Mouse (Mus musculus): ENCODE data around the gene Rcc1. TPM values are rescaled to one million over a fixed set of nuclear protein-coding genes. Genes with fewer than 3 reads are reported as not detected.

The Rcc1 gene
- polyA plus RNA-seq (2012; ENCODE audit: insufficient read depth, insufficient read length, missing spikeins) = 19.5 and 19.8 TPM in 2 replicates

GRCm38 (mm10) chr4:132353481-132353885, at the start of gene Rcc1:
TSS of gene Rcc1 (minus strand) at chr4:132353605.
- Histone ChIP-seq H3K4me3 (ENCODE audit: insufficient read depth, low read length) (peak within 1 kb of the TSS; percentile 95), H3K4me1 (ENCODE audit: control insufficient read depth, insufficient read depth, low read length) (peaks cover 14% of the 10 kb centered on the region), H3K27ac (ENCODE audit: insufficient read depth, low read depth, low read length) (peak within 1 kb of the TSS; percentile 91)
- peak; percentile 87 for TF ChIP-seq POLR2A (IDR thresholded peaks at IDR 0.05; ENCODE audit: borderline replicate concordance, low read depth, low read length)
- no peak for TF ChIP-seq CTCF (IDR thresholded peaks at IDR 0.05; ENCODE audit: low read depth, low read length)

- H3K4me3 ChIP-seq (ENCODE audit: insufficient read depth, low read length) = no peak overlapping the region
- TF ChIP-seq CTCF (IDR thresholded peaks at IDR 0.05; ENCODE audit: low read depth, low read length) (no peak), POLR2A (IDR thresholded peaks at IDR 0.05; ENCODE audit: borderline replicate concordance, low read depth, low read length) (no peak)
Measured at GRCm38 (mm10) chr4:132401016-132401415, 47.6 kb upstream of the Rcc1 start.

GRCm38 (mm10) chr4:132398863-132399262, 45.5 kb upstream of the Rcc1 start:
- H3K4me1 ChIP-seq (ENCODE audit: control insufficient read depth, insufficient read depth, low read length) = peaks cover 23% of the 10 kb centered on the region
- H3K4me3 ChIP-seq (ENCODE audit: insufficient read depth, low read length) = no peak overlapping the region
- no peak for TF ChIP-seq POLR2A (IDR thresholded peaks at IDR 0.05; ENCODE audit: borderline replicate concordance, low read depth, low read length)
- TF ChIP-seq CTCF (IDR thresholded peaks at IDR 0.05; ENCODE audit: low read depth, low read length) = no peak
- no peak overlapping the region for H3K27ac ChIP-seq (ENCODE audit: insufficient read depth, low read depth, low read length)

More at GRCm38 (mm10) chr4:132401016-132401415, 47.6 kb upstream of the Rcc1 start:
- Histone ChIP-seq H3K4me1 (ENCODE audit: control insufficient read depth, insufficient read depth, low read length) (peaks cover 26% of the 10 kb centered on the region), H3K27ac (ENCODE audit: insufficient read depth, low read depth, low read length) (no peak overlapping the region)

GRCm38 (mm10) chr4:132398045-132398774, 44.8 kb upstream of the Rcc1 start:
- Histone ChIP-seq H3K4me3 (ENCODE audit: insufficient read depth, low read length) (peak overlapping the region; percentile 50), H3K27ac (ENCODE audit: insufficient read depth, low read depth, low read length) (no peak overlapping the region), H3K4me1 (ENCODE audit: control insufficient read depth, insufficient read depth, low read length) (peaks cover 18% of the 10 kb centered on the region)
- TF ChIP-seq CTCF (IDR thresholded peaks at IDR 0.05; ENCODE audit: low read depth, low read length) = no peak
- no peak for TF ChIP-seq POLR2A (IDR thresholded peaks at IDR 0.05; ENCODE audit: borderline replicate concordance, low read depth, low read length)

GRCm38 (mm10) chr4:132397120-132397519, 43.7 kb upstream of the Rcc1 start:
- Histone ChIP-seq H3K4me1 (ENCODE audit: control insufficient read depth, insufficient read depth, low read length) (peaks cover 16% of the 10 kb centered on the region), H3K4me3 (ENCODE audit: insufficient read depth, low read length) (no peak overlapping the region), H3K27ac (ENCODE audit: insufficient read depth, low read depth, low read length) (no peak overlapping the region)
- TF ChIP-seq CTCF (IDR thresholded peaks at IDR 0.05; ENCODE audit: low read depth, low read length) = no peak
- TF ChIP-seq POLR2A (IDR thresholded peaks at IDR 0.05; ENCODE audit: borderline replicate concordance, low read depth, low read length) = no peak

GRCm38 (mm10) chr4:132396251-132396650, 42.8 kb upstream of the Rcc1 start:
- H3K4me3 ChIP-seq (ENCODE audit: insufficient read depth, low read length) = no peak overlapping the region
- H3K4me1 ChIP-seq (ENCODE audit: control insufficient read depth, insufficient read depth, low read length) = peaks cover 12% of the 10 kb centered on the region
- TF ChIP-seq POLR2A (IDR thresholded peaks at IDR 0.05; ENCODE audit: borderline replicate concordance, low read depth, low read length) (no peak), CTCF (IDR thresholded peaks at IDR 0.05; ENCODE audit: low read depth, low read length) (no peak)
- no peak overlapping the region for H3K27ac ChIP-seq (ENCODE audit: insufficient read depth, low read depth, low read length)

- Histone ChIP-seq H3K4me1 (ENCODE audit: control insufficient read depth, insufficient read depth, low read length) (peaks cover 4% of the 10 kb centered on the region; the same call in 1 of the 2 replicates), H3K27ac (ENCODE audit: insufficient read depth, low read depth, low read length) (no peak overlapping the region), H3K4me3 (ENCODE audit: insufficient read depth, low read length) (no peak overlapping the region)
- TF ChIP-seq POLR2A (IDR thresholded peaks at IDR 0.05; ENCODE audit: borderline replicate concordance, low read depth, low read length) (no peak), CTCF (IDR thresholded peaks at IDR 0.05; ENCODE audit: low read depth, low read length) (no peak)
Measured at GRCm38 (mm10) chr4:132391063-132391740, 37.8 kb upstream of the Rcc1 start.

- Histone ChIP-seq H3K4me1 (ENCODE audit: control insufficient read depth, insufficient read depth, low read length) (peaks cover 4% of the 10 kb centered on the region), H3K4me3 (ENCODE audit: insufficient read depth, low read length) (no peak overlapping the region), H3K27ac (ENCODE audit: insufficient read depth, low read depth, low read length) (no peak overlapping the region)
- no peak for TF ChIP-seq POLR2A (IDR thresholded peaks at IDR 0.05; ENCODE audit: borderline replicate concordance, low read depth, low read length)
- TF ChIP-seq CTCF (IDR thresholded peaks at IDR 0.05; ENCODE audit: low read depth, low read length) = no peak
Measured at GRCm38 (mm10) chr4:132389302-132389701, 35.9 kb upstream of the Rcc1 start.

- Histone ChIP-seq H3K4me1 (ENCODE audit: control insufficient read depth, insufficient read depth, low read length) (peaks cover 15% of the 10 kb centered on the region), H3K4me3 (ENCODE audit: insufficient read depth, low read length) (no peak overlapping the region), H3K27ac (ENCODE audit: insufficient read depth, low read depth, low read length) (no peak overlapping the region)
- TF ChIP-seq POLR2A (IDR thresholded peaks at IDR 0.05; ENCODE audit: borderline replicate concordance, low read depth, low read length) (no peak), CTCF (IDR thresholded peaks at IDR 0.05; ENCODE audit: low read depth, low read length) (no peak)
Measured at GRCm38 (mm10) chr4:132387617-132388016, 34.2 kb upstream of the Rcc1 start.

- Histone ChIP-seq H3K4me1 (ENCODE audit: control insufficient read depth, insufficient read depth, low read length) (peaks cover 19% of the 10 kb centered on the region), H3K27ac (ENCODE audit: insufficient read depth, low read depth, low read length) (no peak overlapping the region), H3K4me3 (ENCODE audit: insufficient read depth, low read length) (no peak overlapping the region)
- TF ChIP-seq CTCF (IDR thresholded peaks at IDR 0.05; ENCODE audit: low read depth, low read length) = no peak
- no peak for TF ChIP-seq POLR2A (IDR thresholded peaks at IDR 0.05; ENCODE audit: borderline replicate concordance, low read depth, low read length)
Measured at GRCm38 (mm10) chr4:132386846-132387245, 33.4 kb upstream of the Rcc1 start.

All from bone marrow macrophage, adult 2 months (primary cell).